Mouse (Mus musculus) cerebellum, adult 9-11 months (tissue): ENCODE results near the gene Mrps6.

Source experiments
- DNase-seq: peaks from one replicate; pipeline ENCODE4 v3.0.0; 2022

The Mrps6 gene

GRCm38 (mm10) chr16:92127226-92127625, 69.2 kb downstream of the Mrps6 start:
- no peak for DNase-seq

- no peak for DNase-seq
Measured at GRCm38 (mm10) chr16:92127666-92128065, 69.6 kb downstream of the Mrps6 start.

DNA sequence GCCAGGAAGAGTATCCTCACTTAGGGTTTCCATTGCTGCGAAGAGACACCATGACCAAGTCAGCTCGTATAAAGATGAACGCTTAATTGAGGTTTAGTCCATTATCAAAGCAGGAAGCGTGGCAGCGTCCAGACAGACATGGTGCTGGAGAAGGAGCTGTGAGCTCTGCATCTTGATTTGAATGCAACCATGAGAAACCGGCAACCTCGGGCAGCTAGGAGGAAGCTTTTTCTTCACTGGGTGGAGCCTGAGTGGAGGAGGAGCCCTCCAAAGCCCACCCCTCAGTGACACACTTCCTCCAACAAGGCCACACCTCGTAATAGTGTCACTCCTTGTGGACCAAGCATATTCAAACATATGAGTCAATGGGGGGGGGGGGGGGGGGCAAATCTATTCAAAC, 71.8 kb downstream of the Mrps6 start:
- no peak for DNase-seq

GRCm38 (mm10) chr16:92132511-92132910, 74.4 kb downstream of the Mrps6 start:
- DNase-seq: no peak

- DNase-seq: no peak
Measured at GRCm38 (mm10) chr16:92134148-92134764, 76.2 kb downstream of the Mrps6 start.

- no peak for DNase-seq
Measured at GRCm38 (mm10) chr16:92136275-92136674, 78.2 kb downstream of the Mrps6 start.

DNA sequence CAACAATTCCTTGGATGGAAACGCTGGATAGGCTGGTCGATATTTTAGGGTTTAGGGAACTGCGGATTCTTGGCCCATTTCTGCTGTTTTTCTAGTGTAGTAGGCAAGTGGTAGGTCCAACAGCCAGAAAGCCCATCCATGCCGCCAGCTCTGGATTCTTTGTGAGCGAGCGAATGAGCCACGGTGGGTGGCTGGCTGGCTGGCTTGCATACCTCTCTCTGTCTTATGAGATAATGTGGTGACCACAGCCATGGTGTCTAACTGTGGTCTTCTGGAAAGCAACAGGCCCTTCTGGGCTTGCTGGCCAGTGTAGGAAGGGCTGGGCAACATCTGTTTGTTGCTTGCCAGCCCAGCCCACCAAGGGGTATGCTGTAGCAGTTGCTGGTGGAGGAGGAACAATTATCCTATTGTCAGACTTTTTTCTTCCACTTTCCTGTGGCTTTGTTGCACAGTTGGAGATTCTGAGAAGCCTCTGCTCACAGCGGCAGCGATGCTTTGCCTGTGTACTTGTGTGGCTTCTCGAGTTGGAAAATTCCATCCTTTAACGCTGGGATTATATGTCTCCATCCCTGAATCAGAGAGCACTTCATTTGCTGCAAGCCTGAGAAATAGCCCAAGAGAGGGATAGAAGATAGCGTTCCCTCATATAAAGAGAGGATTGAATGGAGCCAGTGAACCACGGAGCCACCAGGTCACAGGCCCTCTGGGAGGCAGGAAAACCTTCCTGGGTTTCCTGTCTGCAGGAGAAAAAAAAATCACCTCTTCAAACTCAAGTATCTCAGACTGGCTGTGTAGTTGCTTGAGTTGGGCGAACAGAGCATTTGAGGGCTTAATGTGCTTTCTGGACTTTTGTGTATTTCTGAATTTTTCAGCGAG, 81.6 kb downstream of the Mrps6 start:
- no peak for DNase-seq

GRCm38 (mm10) chr16:92140328-92140727, 82.3 kb downstream of the Mrps6 start:
- no peak for DNase-seq

GRCm38 (mm10) chr16:92141021-92141420, 83.0 kb downstream of the Mrps6 start:
- no peak for DNase-seq

DNA sequence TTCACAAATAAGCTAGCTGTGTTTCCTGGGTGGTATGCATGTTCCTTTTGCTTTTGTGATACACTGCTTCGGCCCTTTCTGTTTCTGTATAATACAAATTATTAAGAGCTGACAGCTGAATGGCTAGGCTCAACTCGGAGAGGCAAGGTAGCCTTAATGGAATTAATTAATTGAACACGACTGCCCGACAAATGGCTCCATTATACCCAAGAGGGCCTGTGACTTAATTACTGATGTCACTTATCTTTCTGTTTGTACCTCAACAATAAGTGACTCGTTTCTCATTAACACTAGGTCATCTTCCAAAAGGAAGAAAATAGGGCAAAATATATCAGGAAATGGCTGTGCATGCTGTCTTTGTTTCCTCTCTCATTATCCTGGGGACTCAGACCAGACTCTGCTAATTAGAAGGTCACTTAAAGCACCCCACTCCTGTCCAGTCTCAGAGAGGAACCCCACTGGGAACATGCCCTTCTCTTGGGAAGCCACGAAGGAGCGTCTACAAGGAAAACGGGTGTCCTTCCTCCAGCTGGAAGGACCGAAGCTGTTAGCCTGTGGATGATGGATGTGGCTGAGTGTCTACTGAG, 84.4 kb downstream of the Mrps6 start:
- DNase-seq: no peak

DNA sequence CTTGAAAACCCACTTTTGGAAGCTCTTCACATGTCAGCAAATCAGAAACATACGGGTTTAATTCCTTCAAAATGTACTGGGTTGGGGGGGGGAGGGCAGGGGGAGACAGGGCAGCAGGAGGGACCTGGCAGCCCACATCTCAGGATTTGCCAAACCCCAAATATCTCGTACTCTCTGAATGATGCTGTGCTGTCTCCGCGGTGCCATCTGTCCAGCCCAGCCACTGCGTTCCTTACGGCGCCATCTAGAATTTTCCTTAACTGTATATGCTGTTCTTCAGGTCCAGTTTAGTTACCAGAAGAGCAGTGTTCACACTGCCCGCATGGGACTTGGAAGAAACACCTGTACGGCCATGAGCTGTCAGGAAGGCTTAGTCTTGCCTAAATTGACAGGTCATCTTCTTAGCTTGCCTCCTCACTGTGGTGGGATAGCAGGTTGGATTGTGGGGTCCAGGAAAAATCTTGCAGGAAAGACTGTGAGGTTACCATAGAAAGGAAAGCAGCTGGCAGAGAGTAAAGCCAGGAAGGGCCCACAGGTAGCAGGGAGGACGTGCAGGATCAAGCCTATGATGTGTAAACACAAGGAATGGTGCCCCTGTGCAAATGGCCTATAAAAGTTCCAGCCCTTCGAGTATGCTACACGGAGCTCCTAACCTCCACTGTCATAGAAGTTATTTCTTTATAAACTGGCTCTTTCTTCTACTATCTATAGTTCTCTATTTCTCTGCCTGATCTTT, 89.7 kb downstream of the Mrps6 start:
- peak; percentile 46 for DNase-seq

- DNase-seq: no peak
Measured at GRCm38 (mm10) chr16:92148367-92148728, 90.3 kb downstream of the Mrps6 start.

DNA sequence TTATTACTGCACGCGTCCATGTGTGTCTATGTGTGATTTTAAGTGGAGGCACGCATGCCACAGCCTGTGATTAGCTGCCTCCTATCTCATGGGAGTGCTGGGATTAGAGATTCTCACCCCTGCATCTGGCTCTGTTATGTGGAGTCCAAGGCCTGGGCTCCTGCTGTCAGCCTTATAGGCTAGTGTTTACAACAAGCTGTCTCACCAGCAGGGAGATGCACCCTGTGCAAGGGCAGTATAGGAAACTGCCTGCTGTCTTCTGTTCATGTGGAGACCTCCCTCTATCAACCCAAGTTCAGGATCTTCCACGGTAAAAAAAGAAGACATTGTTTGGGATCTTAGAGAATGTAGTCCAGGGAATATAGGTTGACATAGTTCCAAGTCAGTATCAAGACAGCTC, 92.9 kb downstream of the Mrps6 start:
- DNase-seq: no peak

DNA sequence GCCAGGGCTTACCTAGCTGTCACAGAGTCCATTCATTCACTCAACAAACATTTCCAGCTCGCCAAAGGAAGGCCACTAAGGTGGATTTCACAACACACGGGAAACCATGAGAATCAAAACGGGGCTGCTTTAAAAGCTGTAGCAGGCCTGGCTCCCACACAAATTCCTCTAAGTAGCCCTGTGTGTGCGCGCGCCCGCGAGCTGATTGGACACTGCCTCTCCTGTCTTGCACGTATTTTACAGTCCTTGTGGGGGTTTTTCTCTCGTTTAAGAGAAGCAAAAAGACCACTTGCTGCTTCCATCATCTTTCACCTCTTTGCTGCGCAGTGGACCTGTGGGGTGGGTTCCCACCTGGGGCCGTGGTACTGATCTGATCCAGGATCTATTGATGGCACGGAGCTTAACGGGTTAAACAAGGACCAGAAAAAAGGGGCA, 100.0 kb downstream of the Mrps6 start:
- DNase-seq: peak; percentile 78

DNA sequence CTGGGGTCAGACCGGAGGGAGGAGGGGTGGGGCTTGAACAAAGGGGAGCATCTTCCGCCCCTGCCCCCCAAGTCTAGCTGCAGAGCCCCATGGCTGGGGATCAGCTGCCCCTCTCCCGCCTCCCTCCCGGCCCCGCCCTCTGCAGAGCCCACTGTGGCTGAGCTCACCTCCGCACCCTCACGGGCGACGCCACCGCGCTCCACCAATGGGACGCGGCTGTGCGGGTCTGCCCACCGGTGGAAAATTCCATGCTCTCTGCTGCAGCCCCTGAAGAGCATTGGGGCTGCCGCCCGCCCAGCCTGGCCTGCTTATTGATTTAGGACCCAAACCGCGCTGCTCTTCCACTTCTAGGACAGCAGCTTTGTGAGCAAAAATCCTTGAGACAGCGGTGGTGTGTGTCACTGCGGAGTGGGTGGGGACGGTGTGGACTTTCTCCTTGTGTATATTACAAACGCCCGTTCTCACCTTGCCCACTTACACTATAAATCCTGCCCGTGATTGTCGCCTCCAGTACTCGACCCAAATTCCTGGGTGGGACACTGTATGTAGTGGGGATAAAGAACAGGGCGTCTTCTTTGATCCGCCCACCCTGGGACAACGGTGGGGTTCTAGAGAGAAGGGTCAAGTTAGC, 100.5 kb downstream of the Mrps6 start:
- peak; percentile 94 for DNase-seq

DNA sequence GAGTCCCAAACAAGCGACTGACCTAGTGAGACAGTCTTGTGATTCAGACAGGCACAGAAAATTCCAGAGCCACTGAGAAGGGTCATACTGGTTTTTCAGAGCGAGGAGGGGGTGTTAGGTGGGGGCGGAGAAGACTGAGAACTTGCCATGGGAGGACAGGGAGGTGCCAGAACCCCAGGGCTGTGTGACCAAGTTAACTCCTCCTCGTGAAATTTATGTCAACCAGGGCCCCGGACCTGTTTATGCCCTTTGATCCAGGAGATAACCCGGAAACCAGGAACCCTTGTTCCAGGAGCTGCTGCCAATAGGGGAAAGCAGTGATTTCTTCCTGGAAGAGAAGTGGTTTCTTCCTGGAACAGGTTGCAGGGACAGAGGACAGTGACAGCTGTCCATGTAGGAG, 101.0 kb downstream of the Mrps6 start:
- peak; percentile 57 for DNase-seq
